Mouse (Mus musculus): ENCODE data around the gene Plxnc1. TPM values are rescaled to one million over a fixed set of nuclear protein-coding genes. Genes with fewer than 3 reads are reported as not detected.

Gene Plxnc1
- total RNA-seq, 1 experiment: 1.1 TPM

DNA sequence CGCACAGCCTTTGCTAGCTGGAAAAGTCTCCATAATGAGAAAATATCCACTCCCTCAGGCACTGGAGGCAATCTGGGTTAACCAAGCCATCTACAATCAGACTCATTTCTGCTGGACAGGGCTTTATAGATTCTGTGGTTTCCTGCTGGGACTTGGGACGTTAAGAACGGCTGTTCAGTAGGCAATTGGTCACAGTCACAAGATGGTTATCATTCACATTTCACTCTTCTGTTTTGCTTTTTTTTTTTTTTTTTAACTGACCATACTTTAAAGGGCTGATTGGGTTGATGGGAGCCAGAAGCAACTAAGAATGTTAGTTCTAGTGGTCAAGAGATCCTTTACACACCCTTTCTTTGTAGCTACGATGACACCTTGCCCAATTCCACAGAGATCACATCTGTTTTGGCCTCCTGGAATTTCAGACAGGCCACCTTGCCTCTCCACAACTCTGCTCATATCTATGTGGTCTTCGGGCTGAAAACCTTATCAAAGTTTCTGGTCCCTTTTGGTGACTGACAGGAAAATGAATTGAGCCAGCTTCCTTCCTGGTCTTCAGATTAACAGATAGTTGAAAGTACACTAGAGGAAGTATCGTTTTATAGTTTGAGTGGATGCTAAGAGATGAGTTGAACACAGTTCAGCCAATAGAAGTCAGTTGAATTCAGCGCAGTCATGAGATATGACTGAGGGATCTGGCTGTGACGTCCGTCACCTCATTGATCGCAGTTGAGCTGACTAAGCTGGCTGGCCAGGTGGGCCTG is 3.5 kb upstream of the Plxnc1 start:
- Histone ChIP-seq H3K9me3 (ENCODE audit: control insufficient read depth, insufficient read depth, low read depth, low read length) (no peaks in the 10 kb centered on the region), H3K4me1 (ENCODE audit: control insufficient read depth in 2 of 2, insufficient read depth in 2 of 2, low read length in 2 of 2, poor library complexity in 1 of 2) (peaks cover 0 to 2% of the 10 kb centered on the region in 2 experiments; a peak in 1 of 4 replicates), H3K36me3 (ENCODE audit: control insufficient read depth, insufficient read depth, low read length, poor library complexity, severe bottlenecking) (no peaks in the 10 kb centered on the region), H3K4me3 (ENCODE audit: insufficient read depth in 1 of 2, low read depth in 1 of 2, low read length in 2 of 2, poor library complexity in 1 of 2, severe bottlenecking in 1 of 2) (no peak overlapping the region), H3K27ac (ENCODE audit: insufficient read depth, low read depth, low read length, poor library complexity, severe bottlenecking) (no peak overlapping the region), H3K9ac (ENCODE audit: insufficient read depth, low read depth, low read length, poor library complexity, severe bottlenecking) (no peak overlapping the region)
- TF ChIP-seq ZC3H11A (IDR thresholded peaks at IDR 0.05; ENCODE audit: borderline replicate concordance, low read depth, low read length): no peak
- no peak for TF ChIP-seq MAFK (IDR thresholded peaks at IDR 0.05; ENCODE audit: insufficient read depth, low read depth, low read length)
- TF ChIP-seq ZNF384 (IDR thresholded peaks at IDR 0.05; ENCODE audit: low read depth, low read length): no peak
- no peak for TF ChIP-seq HCFC1 (IDR thresholded peaks at IDR 0.05; ENCODE audit: borderline replicate concordance, insufficient read depth, low read length)
- no peak for TF ChIP-seq CHD2 (IDR thresholded peaks at IDR 0.05; ENCODE audit: low read depth, low read length)
- in situ Hi-C loops (cut with MboI; ENCODE audit: low sequenced_read_pairs in 2 of 2, unreplicated experiment in 2 of 2): no loop called here
- no peak for DNase-seq (ENCODE audit: low read depth, low spot score)

- no peaks in the 10 kb centered on the region for H3K36me3 ChIP-seq (ENCODE audit: control insufficient read depth, insufficient read depth, low read length, poor library complexity, severe bottlenecking)
- no peak overlapping the region for H3K4me3 ChIP-seq (ENCODE audit: insufficient read depth in 1 of 2, low read depth in 1 of 2, low read length in 2 of 2, poor library complexity in 1 of 2, severe bottlenecking in 1 of 2)
- H3K27ac ChIP-seq (ENCODE audit: insufficient read depth, low read depth, low read length, poor library complexity, severe bottlenecking): no peak overlapping the region
- H3K9me3 ChIP-seq (ENCODE audit: control insufficient read depth, insufficient read depth, low read depth, low read length): no peaks in the 10 kb centered on the region
- H3K4me1 ChIP-seq (ENCODE audit: control insufficient read depth in 2 of 2, insufficient read depth in 2 of 2, low read length in 2 of 2, poor library complexity in 1 of 2): peaks cover 0 to 8% of the 10 kb centered on the region in 2 experiments; a peak in 1 of 4 replicates
- no peak for TF ChIP-seq CHD2 (IDR thresholded peaks at IDR 0.05; ENCODE audit: low read depth, low read length)
- no peak for TF ChIP-seq HCFC1 (IDR thresholded peaks at IDR 0.05; ENCODE audit: borderline replicate concordance, insufficient read depth, low read length)
- TF ChIP-seq ZC3H11A (IDR thresholded peaks at IDR 0.05; ENCODE audit: borderline replicate concordance, low read depth, low read length): no peak
- no peak for TF ChIP-seq ZNF384 (IDR thresholded peaks at IDR 0.05; ENCODE audit: low read depth, low read length)
- no peak for TF ChIP-seq MAFK (IDR thresholded peaks at IDR 0.05; ENCODE audit: insufficient read depth, low read depth, low read length)
- H3K9ac ChIP-seq (ENCODE audit: insufficient read depth, low read depth, low read length, poor library complexity, severe bottlenecking): no peak overlapping the region
- in situ Hi-C loops (cut with MboI; ENCODE audit: low sequenced_read_pairs in 2 of 2, unreplicated experiment in 2 of 2): no loop called here
- no peak for DNase-seq (ENCODE audit: low read depth, low spot score)
Observed at GRCm38 (mm10) chr10:94947386-94947785, 2.8 kb upstream of the Plxnc1 start.

DNA sequence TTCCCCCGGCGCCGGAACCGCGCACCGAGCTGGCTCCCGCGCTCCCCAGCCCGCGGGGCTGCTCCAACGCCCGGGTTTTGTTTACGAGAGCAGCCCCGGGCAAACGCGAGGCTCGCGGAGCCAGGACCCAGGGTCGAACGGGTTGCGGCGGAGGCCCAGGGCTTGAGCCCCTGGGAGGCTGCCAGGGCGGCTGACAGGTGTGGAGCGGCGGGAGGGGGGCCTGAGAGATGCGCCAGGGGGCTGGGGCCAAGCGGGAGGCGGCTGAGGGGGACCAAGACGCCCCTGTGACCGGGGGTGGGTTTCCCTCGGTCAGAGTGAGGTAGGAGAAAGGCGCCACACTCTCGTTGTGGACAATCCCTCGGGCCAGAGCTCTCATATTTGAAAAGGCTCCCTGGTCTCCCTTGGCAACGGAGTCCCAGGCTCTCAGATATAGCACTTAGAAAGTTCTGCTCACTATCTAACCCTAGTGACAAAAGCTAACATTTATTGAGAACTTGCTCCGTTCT is 624 bp upstream of the Plxnc1 start:
- no peak for DNase-seq (ENCODE audit: low read depth, low spot score)
- Histone ChIP-seq H3K9me3 (ENCODE audit: control insufficient read depth, insufficient read depth, low read depth, low read length) (no peaks in the 10 kb centered on the region), H3K9ac (ENCODE audit: insufficient read depth, low read depth, low read length, poor library complexity, severe bottlenecking) (peak overlapping the region; percentile 69), H3K4me1 (ENCODE audit: control insufficient read depth in 2 of 2, insufficient read depth in 2 of 2, low read length in 2 of 2, poor library complexity in 1 of 2) (peaks cover 0 to 12% of the 10 kb centered on the region in 2 experiments; a peak in 1 of 4 replicates), H3K36me3 (ENCODE audit: control insufficient read depth, insufficient read depth, low read length, poor library complexity, severe bottlenecking) (no peaks in the 10 kb centered on the region), H3K27ac (ENCODE audit: insufficient read depth, low read depth, low read length, poor library complexity, severe bottlenecking) (no peak overlapping the region), H3K4me3 (ENCODE audit: insufficient read depth in 1 of 2, low read depth in 1 of 2, low read length in 2 of 2, poor library complexity in 1 of 2, severe bottlenecking in 1 of 2) (peak overlapping the region; percentile 77 to 85)
- TF ChIP-seq HCFC1 (IDR thresholded peaks at IDR 0.05; ENCODE audit: borderline replicate concordance, insufficient read depth, low read length) (no peak), ZNF384 (IDR thresholded peaks at IDR 0.05; ENCODE audit: low read depth, low read length) (no peak), CHD2 (IDR thresholded peaks at IDR 0.05; ENCODE audit: low read depth, low read length) (no peak), MAFK (IDR thresholded peaks at IDR 0.05; ENCODE audit: insufficient read depth, low read depth, low read length) (no peak), ZC3H11A (IDR thresholded peaks at IDR 0.05; ENCODE audit: borderline replicate concordance, low read depth, low read length) (no peak)
- in situ Hi-C loops (cut with MboI; ENCODE audit: low sequenced_read_pairs in 2 of 2, unreplicated experiment in 2 of 2): no loop called here

DNA sequence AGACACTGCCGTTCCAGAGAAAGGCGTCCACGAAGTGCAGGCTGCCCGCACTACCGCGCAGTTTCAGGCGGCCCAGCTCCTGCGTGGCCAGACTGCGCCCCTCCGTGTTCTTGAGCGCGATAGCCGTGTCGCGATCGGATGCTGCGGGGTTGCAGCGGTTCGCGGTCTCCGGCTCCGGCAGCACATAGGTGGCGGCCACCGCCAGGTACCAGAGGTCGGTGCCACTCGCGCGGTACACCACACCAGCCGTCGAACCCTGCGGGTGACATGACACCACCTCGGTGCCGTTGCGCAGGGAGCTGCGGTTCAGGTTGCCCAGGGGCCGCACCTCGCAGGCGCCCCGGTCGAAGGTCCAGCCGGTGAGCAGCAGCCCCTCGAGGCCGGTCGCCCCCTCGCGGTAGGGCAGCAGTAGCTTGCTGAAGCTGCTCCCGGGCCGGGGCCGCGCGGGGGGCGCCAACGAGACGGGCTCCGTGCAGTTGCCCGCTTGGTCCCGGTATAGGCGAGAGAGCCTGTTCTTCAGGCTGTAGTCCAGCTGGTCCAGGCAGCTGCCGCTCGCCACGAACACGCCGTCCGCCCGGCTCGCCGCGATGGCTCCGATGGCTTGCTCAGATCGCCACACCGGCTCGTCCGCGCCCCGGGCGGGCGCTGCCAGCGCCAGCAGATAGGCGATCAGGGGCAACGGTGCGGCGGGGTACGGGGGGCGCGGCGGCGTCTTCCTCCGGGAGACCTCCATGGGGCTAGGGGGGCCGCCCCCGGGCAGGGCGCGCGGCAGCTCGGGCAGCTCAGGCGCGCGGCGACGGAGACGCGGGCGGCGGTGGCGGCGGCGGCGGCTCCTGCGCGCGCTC is 567 bp downstream of the Plxnc1 start:
- no peak for DNase-seq (ENCODE audit: low read depth, low spot score)
- Histone ChIP-seq H3K9ac (ENCODE audit: insufficient read depth, low read depth, low read length, poor library complexity, severe bottlenecking) (peak overlapping the region; percentile 69), H3K27ac (ENCODE audit: insufficient read depth, low read depth, low read length, poor library complexity, severe bottlenecking) (no peak overlapping the region), H3K36me3 (ENCODE audit: control insufficient read depth, insufficient read depth, low read length, poor library complexity, severe bottlenecking) (no peaks in the 10 kb centered on the region), H3K4me3 (ENCODE audit: insufficient read depth in 1 of 2, low read depth in 1 of 2, low read length in 2 of 2, poor library complexity in 1 of 2, severe bottlenecking in 1 of 2) (peak overlapping the region; percentile 77 to 85), H3K4me1 (ENCODE audit: control insufficient read depth in 2 of 2, insufficient read depth in 2 of 2, low read length in 2 of 2, poor library complexity in 1 of 2) (peaks cover 0 to 15% of the 10 kb centered on the region in 2 experiments; a peak in 1 of 4 replicates), H3K9me3 (ENCODE audit: control insufficient read depth, insufficient read depth, low read depth, low read length) (no peaks in the 10 kb centered on the region)
- TF ChIP-seq ZC3H11A (IDR thresholded peaks at IDR 0.05; ENCODE audit: borderline replicate concordance, low read depth, low read length) (no peak), HCFC1 (IDR thresholded peaks at IDR 0.05; ENCODE audit: borderline replicate concordance, insufficient read depth, low read length) (no peak), MAFK (IDR thresholded peaks at IDR 0.05; ENCODE audit: insufficient read depth, low read depth, low read length) (no peak), ZNF384 (IDR thresholded peaks at IDR 0.05; ENCODE audit: low read depth, low read length) (no peak)
- in situ Hi-C loops (cut with MboI; ENCODE audit: low sequenced_read_pairs in 2 of 2, unreplicated experiment in 2 of 2): no loop called here
